Mouse (Mus musculus) left cerebral cortex, postnatal 10 days (tissue): ENCODE results near the gene Ttc7. TPM values are rescaled to one million over a fixed set of nuclear protein-coding genes. Genes with fewer than 3 reads are reported as not detected.
"Not testable (repeated sequence)": the region's sequence is repeated elsewhere in the genome, so short reads cannot be mapped to it uniquely, and the experiment has no call there.

ENCODE experiments used
- DNase-seq, 2 experiments: peaks; one replicate each; pipeline ENCODE4 v3.0.0; 2021 to 2022; ENCODE audit warnings: low spot score in 2 of 2, mixed read lengths in 1 of 2; ENCODE audit errors: extremely low spot score in 1 of 2
- intact Hi-C: fragments of 180-260 bp; cut with DNase I; formaldehyde crosslinking; loops from one replicate; pipeline ENCODE4 v1.15.1; 2025
- total RNA-seq, 2 experiments: library from RNA; stranded (reverse); gene quantifications; 2 replicates each; pipeline ENCODE4 v1.2.3; 2021

Ttc7 gene
- total RNA-seq, 2 experiments from 2014 or later = 6.7 to 10.8 TPM

GRCm38 (mm10) chr17:87284482-87285040 is 1.9 kb downstream of the Ttc7 start:
- intact Hi-C loops = no loop called here

GRCm38 (mm10) chr17:87285731-87286465 is 3.2 kb downstream of the Ttc7 start:
- DNase-seq = no peak
- intact Hi-C loops = no loop called here

More at GRCm38 (mm10) chr17:87284482-87285040, 1.9 kb downstream of the Ttc7 start:
- no peak for DNase-seq

GRCm38 (mm10) chr17:87286481-87287143 is 3.9 kb downstream of the Ttc7 start:
- intact Hi-C loops = no loop called here
- no peak for DNase-seq

- DNase-seq = no peak
- intact Hi-C loops = no loop called here
These were observed 4.6 kb downstream of the Ttc7 start for GRCm38 (mm10) chr17:87287197-87287777.

GRCm38 (mm10) chr17:87288131-87288530 is 5.4 kb downstream of the Ttc7 start:
- intact Hi-C loops = no loop called here
- DNase-seq = no peak

- DNase-seq = no peak
- intact Hi-C loops = no loop called here
These were observed 6.7 kb downstream of the Ttc7 start for GRCm38 (mm10) chr17:87289367-87289766.

GRCm38 (mm10) chr17:87291037-87291436 is 8.4 kb downstream of the Ttc7 start:
- no peak for DNase-seq
- intact Hi-C loops = no loop called here

- intact Hi-C loops = no loop called here
- DNase-seq = no peak
These were observed 9.1 kb downstream of the Ttc7 start for GRCm38 (mm10) chr17:87291782-87292181.

- intact Hi-C loops = no loop called here
- no peak for DNase-seq
These were observed 10.4 kb downstream of the Ttc7 start for GRCm38 (mm10) chr17:87293125-87293524.

GRCm38 (mm10) chr17:87295738-87296137 is 13.1 kb downstream of the Ttc7 start:
- no peak for DNase-seq
- intact Hi-C loops = no loop called here

- intact Hi-C loops = not testable (repeated sequence)
These were observed 14.0 kb downstream of the Ttc7 start for GRCm38 (mm10) chr17:87296701-87297100.

GRCm38 (mm10) chr17:87298944-87299343 is 16.3 kb downstream of the Ttc7 start:
- intact Hi-C loops = no loop called here
- no peak for DNase-seq

More at GRCm38 (mm10) chr17:87296701-87297100, 14.0 kb downstream of the Ttc7 start:
- not testable (repeated sequence) for DNase-seq

GRCm38 (mm10) chr17:87300340-87300739 is 17.7 kb downstream of the Ttc7 start:
- DNase-seq = no peak
- intact Hi-C loops = no loop called here

GRCm38 (mm10) chr17:87301607-87302006 is 18.9 kb downstream of the Ttc7 start:
- DNase-seq, intact Hi-C loops: not testable (repeated sequence)

- DNase-seq = no peak
- intact Hi-C loops = no loop called here
These were observed 19.5 kb downstream of the Ttc7 start for GRCm38 (mm10) chr17:87302014-87302794.

- no peak for DNase-seq
- intact Hi-C loops = no loop called here
These were observed 21.6 kb downstream of the Ttc7 start for GRCm38 (mm10) chr17:87304151-87304894.

GRCm38 (mm10) chr17:87305065-87305464 is 22.4 kb downstream of the Ttc7 start:
- intact Hi-C loops = no loop called here
- no peak for DNase-seq

- intact Hi-C loops = no loop called here
- DNase-seq = no peak
These were observed 24.1 kb downstream of the Ttc7 start for GRCm38 (mm10) chr17:87306746-87307145.
